Mouse (Mus musculus): Measurements from ENCODE around the gene Pbx4. TPM values are rescaled to one million over a fixed set of nuclear protein-coding genes. Genes with fewer than 3 reads are reported as not detected.
A peak's percentile ranks its signal among the peaks of the same experiment; 100 is the strongest.

The Pbx4 gene
- total RNA-seq, 2 experiments from 2014 or later: not detected

GRCm38 (mm10) chr8:69901484-69902162 is 69.3 kb downstream of the Pbx4 start:
- peak; percentile 94 for DNase-seq

GRCm38 (mm10) chr8:69902163-69903062 is 70.1 kb downstream of the Pbx4 start, which contains the start of the genes Tssk6, Ndufa13 and Yjefn3:
Gene Tssk6 (plus strand): TSS chr8:69902184.
Gene Ndufa13 (minus strand): TSS chr8:69902558.
Gene Yjefn3 (minus strand): TSS chr8:69902712.
- DNase-seq: no peak

GRCm38 (mm10) chr8:69903063-69903542 is 70.8 kb downstream of the Pbx4 start:
- DNase-seq: peak; percentile 99

GRCm38 (mm10) chr8:69904096-69904495 is 71.8 kb downstream of the Pbx4 start:
- no peak for DNase-seq

- DNase-seq: no peak
Measured at GRCm38 (mm10) chr8:69906260-69906659, 74.0 kb downstream of the Pbx4 start.

- DNase-seq: no peak
Measured at GRCm38 (mm10) chr8:69907106-69907505, 74.8 kb downstream of the Pbx4 start.

GRCm38 (mm10) chr8:69911917-69912316 is 79.6 kb downstream of the Pbx4 start:
- no peak for DNase-seq

GRCm38 (mm10) chr8:69912478-69913074 is 80.3 kb downstream of the Pbx4 start:
- no peak for DNase-seq

GRCm38 (mm10) chr8:69914526-69914925 is 82.2 kb downstream of the Pbx4 start:
- no peak for DNase-seq

GRCm38 (mm10) chr8:69915748-69916147 is 83.5 kb downstream of the Pbx4 start:
- no peak for DNase-seq

- no peak for DNase-seq
Measured at GRCm38 (mm10) chr8:69918506-69918905, 86.2 kb downstream of the Pbx4 start.

GRCm38 (mm10) chr8:69919010-69919409 is 86.7 kb downstream of the Pbx4 start:
- peak; percentile 42 for DNase-seq

- no peak for DNase-seq
Measured at GRCm38 (mm10) chr8:69919876-69920662, 87.8 kb downstream of the Pbx4 start.

GRCm38 (mm10) chr8:69921141-69921540 is 88.8 kb downstream of the Pbx4 start:
- DNase-seq: no peak

Other genes starting within 250 kb of the Pbx4 start
- 1 to 10 TPM; 5.1 to 5.8 TPM for gene Zfp868, start 206.9 kb upstream of the Pbx4 start, total RNA-seq (2021)
- under 1 TPM; 0.59 to 0.74 TPM for gene Zfp964, start 178.0 kb upstream of the Pbx4 start, total RNA-seq (2021)
- 10 to 100 TPM; 10.4 to 10.8 TPM for gene Zfp869, start 121.8 kb upstream of the Pbx4 start, total RNA-seq (2021)
- gene Zfp963, start 82.5 kb upstream of the Pbx4 start, total RNA-seq (2021): 1 to 10 TPM; 2.5 to 2.7 TPM
- 1 to 10 TPM; 2.1 to 2.8 TPM for gene Gm20422, start 57.6 kb upstream of the Pbx4 start, total RNA-seq (2021)
- 10 to 100 TPM in 1 of 2 experiments, 1 to 10 TPM in 1; 9.4 to 11.3 TPM for gene Atp13a1, start 41.3 kb upstream of the Pbx4 start, total RNA-seq (2021)
- 10 to 100 TPM; 11.5 to 12.8 TPM for gene Zfp866, start 41.3 kb upstream of the Pbx4 start, total RNA-seq (2021)
- gene Gmip, start 23.8 kb upstream of the Pbx4 start, total RNA-seq (2021): 1 to 10 TPM; 1.8 to 3.8 TPM
- under 1 TPM; 0.05 to 0.08 TPM for gene Lpar2, start 10.1 kb upstream of the Pbx4 start, total RNA-seq (2021)
- 10 to 100 TPM in 1 of 2 experiments, 1 to 10 TPM in 1; 4.0 to 13.6 TPM for gene Cilp2, start 55.2 kb downstream of the Pbx4 start, total RNA-seq (2021)
- gene Tssk6, start 69.7 kb downstream of the Pbx4 start, total RNA-seq (2021): not detected
- gene Ndufa13, start 70.1 kb downstream of the Pbx4 start, total RNA-seq (2021): 100 to 1,000 TPM; 338 to 343 TPM
- 1 to 10 TPM; 5.6 to 6.9 TPM for gene Yjefn3, start 70.2 kb downstream of the Pbx4 start, total RNA-seq (2021)
- gene Gatad2a, start 163.9 kb downstream of the Pbx4 start, total RNA-seq (2021): 10 to 100 TPM; 25.4 to 26.2 TPM
- gene Mau2, start 210.2 kb downstream of the Pbx4 start, total RNA-seq (2021): 10 to 100 TPM; 24.5 to 25.1 TPM
- 10 to 100 TPM; 13.1 to 15.5 TPM for gene Sugp1, start 210.3 kb downstream of the Pbx4 start, total RNA-seq (2021)
- gene Tm6sf2, start 240.4 kb downstream of the Pbx4 start, total RNA-seq (2021): 1 to 10 TPM in 1 of 2 experiments, not detected in 1; 1.7 TPM

All from gastrocnemius, postnatal 25 days (tissue).